Mouse (Mus musculus) spleen, adult 2 months (tissue): ENCODE results near the gene Bub1b. TPM values are rescaled to one million over a fixed set of nuclear protein-coding genes. Genes with fewer than 3 reads are reported as not detected.

ENCODE experiments used
- DNase-seq, 2 experiments: peaks; one replicate each; pipeline versions ENCODE4 v3.0.0 to v3.0.0-alpha.2; 2012 to 2021; ENCODE audit warnings: low spot score in 2 of 2, low read depth in 1 of 2
- H3K27ac ChIP-seq: fragments of 200-500 bp; 2 replicates; pipeline ENCODE4 v1.5.1; 2012; ENCODE audit warnings: low read length, inconsistent platforms; ENCODE audit not compliant: insufficient read depth
- H3K27me3 ChIP-seq: fragments of 200-500 bp; 2 replicates; pipeline ENCODE4 v1.6.1; 2012; ENCODE audit warnings: mild to moderate bottlenecking, moderate library complexity, low read length, inconsistent platforms; ENCODE audit not compliant: control insufficient read depth, insufficient read depth
- H3K36me3 ChIP-seq: fragments of 200-500 bp; 2 replicates; pipeline ENCODE4 v1.6.1; 2012; ENCODE audit warnings: mild to moderate bottlenecking, low read length, inconsistent platforms; ENCODE audit not compliant: control insufficient read depth, insufficient read depth
- H3K4me1 ChIP-seq: fragments of 200-500 bp; 2 replicates; pipeline ENCODE4 v1.6.1; 2011; ENCODE audit warnings: inconsistent platforms; ENCODE audit not compliant: control insufficient read depth, insufficient read depth, insufficient read length
- H3K4me3 ChIP-seq: fragments of 200-500 bp; 2 replicates; pipeline ENCODE4 v1.5.1; 2011; ENCODE audit warnings: mild to moderate bottlenecking, inconsistent platforms; ENCODE audit not compliant: insufficient read depth, insufficient read length; ENCODE audit errors: extremely low read depth
- CTCF ChIP-seq: fragments of 200-500 bp; IDR thresholded peaks from 2 replicates; pipeline ENCODE4 v1.5.1; 2011; ENCODE audit warnings: mild to moderate bottlenecking, inconsistent platforms; ENCODE audit not compliant: insufficient read depth, insufficient read length, insufficient replicate concordance; ENCODE audit errors: extremely low read depth
- POLR2A ChIP-seq: fragments of 200-500 bp; IDR thresholded peaks from 2 replicates; pipeline ENCODE4 v1.6.1; 2011; ENCODE audit warnings: low read depth, low read length, inconsistent platforms
- WGBS: fragments of 180-500 bp; shearing (Covaris S2); methylation state at CpG from one replicate; pipeline ENCODE4 v1.1.7; 2018; 5-methylcytosine and 5-hydroxymethylcytosine counted together
- polyA plus RNA-seq: library from polyadenylated mRNA; depleted of rRNA; stranded (reverse); fragments of >200 nt; gene quantifications from 2 replicates; pipeline ENCODE4 v1.2.3, GENCODE M21; 2012

Bub1b gene
- polyA plus RNA-seq, 1 experiment = 5.0 TPM

- H3K4me3 ChIP-seq = no peak overlapping the region
These were observed 60.4 kb downstream of the Bub1b start for GRCm38 (mm10) chr2:118658457-118658856.

GRCm38 (mm10) chr2:118659077-118659476 is 61.1 kb downstream of the Bub1b start:
- no peak for DNase-seq
- Histone ChIP-seq H3K27me3 (0 out of 2 replicates have a peak, but pooled peaks cover 3% of the 10 kb centered on the region), H3K36me3 (no peaks in the 10 kb centered on the region), H3K27ac (peak overlapping the region; percentile 39; the same call in 1 of the 2 replicates), H3K4me3 (no peak overlapping the region), H3K4me1 (peaks cover 21% of the 10 kb centered on the region)
- TF ChIP-seq CTCF (no peak), POLR2A (no peak)
- WGBS = 53% methylated on average over 1 of the region's 1 CpGs

More at GRCm38 (mm10) chr2:118658457-118658856, 60.4 kb downstream of the Bub1b start:
- Histone ChIP-seq H3K27ac (no peak overlapping the region), H3K36me3 (no peaks in the 10 kb centered on the region), H3K27me3 (0 out of 2 replicates have a peak, but pooled peaks cover 3% of the 10 kb centered on the region), H3K4me1 (peaks cover 17% of the 10 kb centered on the region)
- no peak for DNase-seq
- WGBS = 27% methylated on average over 4 of the region's 4 CpGs
- TF ChIP-seq POLR2A (no peak), CTCF (no peak)

GRCm38 (mm10) chr2:118659493-118659892 is 61.5 kb downstream of the Bub1b start:
- H3K4me1 ChIP-seq = peaks cover 21% of the 10 kb centered on the region
- no peak overlapping the region for H3K4me3 ChIP-seq
- H3K27me3 ChIP-seq = 0 out of 2 replicates have a peak, but pooled peaks cover 3% of the 10 kb centered on the region
- H3K36me3 ChIP-seq = no peaks in the 10 kb centered on the region
- TF ChIP-seq POLR2A = no peak
- no peak for TF ChIP-seq CTCF
- peak overlapping the region; percentile 6; the same call in 1 of the 2 replicates for H3K27ac ChIP-seq
- no peak for DNase-seq
- 68% methylated on average over 12 of the region's 12 CpGs for WGBS

GRCm38 (mm10) chr2:118659998-118660452 is 62.0 kb downstream of the Bub1b start:
- peak in 1 of 2 experiments; percentile 45 for DNase-seq
- Histone ChIP-seq H3K4me1 (peaks cover 21% of the 10 kb centered on the region), H3K27me3 (0 out of 2 replicates have a peak, but pooled peaks cover 3% of the 10 kb centered on the region), H3K36me3 (no peaks in the 10 kb centered on the region), H3K27ac (no peak overlapping the region), H3K4me3 (peak overlapping the region; percentile 53)
- WGBS = 3% methylated on average over 4 of the region's 4 CpGs
- no peak for TF ChIP-seq POLR2A
- TF ChIP-seq CTCF = no peak

- WGBS = 75% methylated on average over 9 of the region's 9 CpGs
These were observed 63.9 kb downstream of the Bub1b start for GRCm38 (mm10) chr2:118661891-118662290.

DNA sequence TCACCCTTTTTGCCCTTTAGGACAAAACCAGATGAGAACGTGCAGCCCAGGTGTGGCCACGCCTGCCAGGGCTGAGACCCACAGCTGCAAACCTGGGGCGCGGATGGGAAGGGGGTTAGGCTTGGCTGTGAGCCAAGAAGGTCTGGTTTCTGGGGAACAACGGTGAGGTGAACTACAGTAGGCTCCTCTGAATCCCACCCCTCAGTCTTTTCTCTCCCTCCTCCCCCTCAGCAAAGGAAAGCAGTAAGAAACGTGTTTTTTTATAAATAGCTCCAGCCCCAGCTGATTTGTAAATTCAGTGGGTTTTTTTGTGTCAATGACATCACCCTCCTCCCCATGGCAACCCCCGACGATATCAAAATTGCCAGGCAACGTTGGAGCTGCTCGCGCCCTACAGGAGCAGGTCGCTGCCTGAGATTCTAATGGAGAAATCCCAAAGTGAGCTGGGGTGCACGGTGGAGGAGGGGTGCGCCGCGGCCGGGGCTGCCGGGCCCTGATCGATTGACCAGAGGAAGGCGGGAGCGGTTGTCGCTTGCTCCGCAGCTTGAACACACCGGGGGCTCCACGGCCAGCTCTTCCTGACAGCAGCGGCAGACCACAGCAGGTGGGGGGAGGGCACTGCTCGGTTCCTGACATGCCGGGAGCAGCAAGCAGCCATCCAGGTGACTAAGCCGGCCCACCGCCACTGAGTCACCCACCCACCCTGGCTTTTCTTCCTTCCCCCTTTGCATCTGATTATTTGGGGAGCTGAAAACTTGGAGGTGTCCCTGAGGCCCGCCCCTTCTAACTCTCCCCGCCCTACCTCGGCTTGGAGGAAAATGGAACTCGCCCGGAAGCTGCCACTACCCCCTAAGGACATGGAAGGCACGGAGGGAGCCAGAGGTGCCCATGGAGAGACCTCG is 65.1 kb downstream of the Bub1b start, which contains the start of gene Pak6:
Gene Pak6 (plus strand): TSS at position 402 of the 902 bp plus-strand sequence.
- H3K4me1 ChIP-seq = peaks cover 16% of the 10 kb centered on the region
- DNase-seq = no peak
- 0 out of 2 replicates have a peak, but pooled peaks cover 3% of the 10 kb centered on the region for H3K27me3 ChIP-seq
- H3K4me3 ChIP-seq = peak within 1 kb of the TSS; percentile 39; the same call in 1 of the 2 replicates
- no peak within 1 kb of the TSS for H3K27ac ChIP-seq
- 9% methylated on average over 37 of the region's 37 CpGs for WGBS
- no peaks in the 10 kb centered on the region for H3K36me3 ChIP-seq
- TF ChIP-seq CTCF = no peak
- no peak for TF ChIP-seq POLR2A

More at GRCm38 (mm10) chr2:118661891-118662290, 63.9 kb downstream of the Bub1b start:
- H3K4me3 ChIP-seq = no peak overlapping the region
- H3K4me1 ChIP-seq = peaks cover 16% of the 10 kb centered on the region
- TF ChIP-seq CTCF (no peak), POLR2A (no peak)
- H3K36me3 ChIP-seq = no peaks in the 10 kb centered on the region
- H3K27ac ChIP-seq = no peak overlapping the region
- no peak for DNase-seq
- H3K27me3 ChIP-seq = 0 out of 2 replicates have a peak, but pooled peaks cover 3% of the 10 kb centered on the region
